Mouse (Mus musculus) neural tube, embryonic 12.5 days (tissue): ENCODE measurements around the gene Slit3. TPM values are rescaled to one million over a fixed set of nuclear protein-coding genes. Genes with fewer than 3 reads are reported as not detected.

Experiments used
- ATAC-seq: fragments of 200-750 bp; cut with Nextera tagmentation; 2 replicates; pipeline ENCODE4 v1.8.0; 2017; ENCODE audit warnings: low read depth, mild to moderate bottlenecking, moderate TSS enrichment, moderate library complexity; ENCODE audit not compliant: low FRiP score
- H3K27ac ChIP-seq: fragments of 300-500 bp; sonication (generic); 2 replicates; pipeline ENCODE4 v1.5.1; 2016
- H3K27me3 ChIP-seq: fragments of 300-500 bp; sonication (generic); replicated peaks from 2 replicates; pipeline ENCODE4 v1.6.1; 2016; ENCODE audit warnings: mild to moderate bottlenecking
- H3K36me3 ChIP-seq: fragments of 300-500 bp; sonication (generic); 2 replicates; pipeline ENCODE4 v1.6.1; 2016; ENCODE audit warnings: mild to moderate bottlenecking
- H3K4me1 ChIP-seq: fragments of 300-500 bp; sonication (generic); 2 replicates; pipeline ENCODE4 v1.6.1; 2016
- H3K4me2 ChIP-seq: fragments of 300-500 bp; sonication (generic); replicated peaks from 2 replicates; pipeline ENCODE4 v1.6.1; 2016; ENCODE audit warnings: mild to moderate bottlenecking
- H3K4me3 ChIP-seq: fragments of 300-500 bp; sonication (generic); 2 replicates; pipeline ENCODE4 v1.5.1; 2016
- H3K9ac ChIP-seq: fragments of 300-500 bp; sonication (generic); 2 replicates; pipeline ENCODE4 v1.6.1; 2016; ENCODE audit warnings: mild to moderate bottlenecking
- H3K9me3 ChIP-seq: fragments of 300-500 bp; sonication (generic); 2 replicates; pipeline ENCODE4 v1.6.1; 2016; ENCODE audit warnings: mild to moderate bottlenecking
- WGBS: fragments of 180-500 bp; shearing (Covaris S2); methylation state at CpG from one replicate; pipeline ENCODE4 v1.1.7; 2016; 5-methylcytosine and 5-hydroxymethylcytosine counted together
- polyA plus RNA-seq: library from polyadenylated mRNA; unstranded; fragments of >200 nt; fragmentation: Nextera tagmentation; extraction: Ambion mirVana; gene quantifications from 2 replicates; pipeline ENCODE4 v1.2.1, GENCODE M21; 2016

The Slit3 gene
- polyA plus RNA-seq, 1 experiment from 2014 or later: 65.0 TPM

DNA sequence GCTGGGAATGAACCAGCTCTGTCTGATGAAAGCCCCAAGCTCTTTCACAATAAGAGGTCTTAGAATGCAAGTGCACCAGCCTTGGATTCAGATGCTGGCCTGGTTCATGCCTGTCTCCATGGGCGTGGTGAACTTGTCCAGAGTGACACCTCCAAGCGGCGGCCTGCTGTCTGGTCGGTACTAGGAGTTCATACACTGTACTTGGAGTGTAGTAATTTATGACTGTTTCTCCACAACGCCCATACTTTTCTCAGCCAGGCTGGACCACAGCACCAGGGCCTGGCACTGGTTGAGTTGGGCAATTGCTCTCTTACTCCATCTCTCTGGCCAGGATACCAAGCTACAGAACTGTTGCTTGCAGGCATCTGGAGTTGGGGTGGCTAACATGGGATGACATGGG, 602.9 kb downstream of the Slit3 start:
- Histone ChIP-seq H3K27ac (no peak overlapping the region), H3K4me1 (no peaks in the 10 kb centered on the region), H3K27me3 (no peaks in the 10 kb centered on the region), H3K4me3 (no peak overlapping the region), H3K9ac (no peak overlapping the region), H3K4me2 (no peak overlapping the region), H3K9me3 (no peaks in the 10 kb centered on the region), H3K36me3 (no peaks in the 10 kb centered on the region)
- no peak for ATAC-seq
- 90% methylated on average over 5 of the region's 5 CpGs for WGBS

DNA sequence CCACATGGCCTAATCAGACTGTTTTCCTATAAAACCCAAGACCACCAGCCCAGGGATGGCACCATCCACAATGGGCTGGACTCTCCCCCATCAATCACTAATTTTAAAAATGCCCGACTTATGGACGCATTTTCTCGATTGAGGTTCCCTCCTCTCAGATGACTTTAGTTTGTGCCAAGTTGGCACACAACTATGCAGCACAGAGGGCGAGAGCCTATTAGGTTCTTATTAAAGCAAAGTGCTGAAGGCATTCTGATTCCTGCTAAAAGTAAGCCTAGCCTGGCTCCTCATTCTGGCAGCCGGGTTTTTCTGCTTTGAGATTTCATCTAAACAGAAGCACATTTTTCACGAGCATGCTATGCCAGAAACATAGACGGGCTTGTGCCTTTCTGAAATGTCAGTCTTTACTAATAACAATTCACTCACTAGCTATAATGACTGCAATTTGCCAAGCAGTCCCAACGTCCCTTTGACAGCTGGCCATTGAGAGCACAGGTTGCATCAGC, 605.4 kb downstream of the Slit3 start:
- H3K9ac ChIP-seq: no peak overlapping the region
- 85% methylated on average over 8 of the region's 8 CpGs for WGBS
- no peak overlapping the region for H3K27ac ChIP-seq
- H3K36me3 ChIP-seq: no peaks in the 10 kb centered on the region
- no peak overlapping the region for H3K4me3 ChIP-seq
- H3K27me3 ChIP-seq: no peaks in the 10 kb centered on the region
- no peak overlapping the region for H3K4me2 ChIP-seq
- H3K4me1 ChIP-seq: 0 out of 2 replicates have a peak, but pooled peaks cover 3% of the 10 kb centered on the region
- no peak for ATAC-seq
- no peaks in the 10 kb centered on the region for H3K9me3 ChIP-seq

DNA sequence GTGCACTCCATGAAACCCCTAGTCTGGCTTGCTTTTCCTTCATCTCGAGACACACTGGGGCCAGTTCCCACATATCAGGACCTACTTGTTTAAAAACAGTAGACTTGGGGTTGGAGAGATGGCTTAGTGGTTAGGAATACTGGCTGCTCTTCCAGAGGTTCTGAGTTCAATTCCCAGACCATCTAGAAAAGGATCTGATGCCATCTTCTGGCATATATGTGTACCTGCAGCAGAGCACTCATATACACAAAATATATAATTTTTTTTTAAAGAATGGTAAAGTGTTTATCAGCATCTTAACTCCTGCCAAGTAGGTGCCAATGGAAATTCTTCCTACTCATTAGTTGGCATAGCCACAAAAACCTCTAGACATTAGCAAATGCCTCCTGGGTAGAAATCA, 607.2 kb downstream of the Slit3 start:
- whole genome bisulfite sequencing: 98% methylated on average over 1 of the region's 1 CpGs

DNA sequence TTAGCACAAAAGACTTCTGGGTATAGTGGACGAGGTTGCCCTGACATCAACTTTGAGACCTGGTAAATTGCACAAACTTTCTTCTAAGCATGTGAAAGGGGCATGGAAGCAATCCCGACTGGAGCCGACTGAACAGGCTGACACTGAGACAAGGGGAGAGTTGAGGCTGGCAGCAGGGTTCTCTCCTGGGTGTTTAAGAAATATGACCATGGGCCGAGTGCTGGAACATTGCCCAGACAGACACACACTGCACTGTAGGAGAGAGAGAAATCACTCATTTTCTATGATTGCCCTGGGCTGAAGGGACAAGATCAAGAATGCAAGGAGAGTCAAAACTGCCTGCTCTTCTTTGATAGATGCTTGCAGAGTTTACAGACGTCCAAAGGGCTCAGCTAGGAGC, 608.2 kb downstream of the Slit3 start:
- H3K4me2 ChIP-seq: no peak overlapping the region
- H3K27me3 ChIP-seq: no peaks in the 10 kb centered on the region
- H3K4me1 ChIP-seq: 0 out of 2 replicates have a peak, but pooled peaks cover 3% of the 10 kb centered on the region
- 41% methylated on average over 5 of the region's 5 CpGs for WGBS
- H3K9me3 ChIP-seq: no peaks in the 10 kb centered on the region
- no peak for ATAC-seq
- H3K9ac ChIP-seq: no peak overlapping the region
- no peak overlapping the region for H3K27ac ChIP-seq
- no peak overlapping the region for H3K4me3 ChIP-seq
- H3K36me3 ChIP-seq: no peaks in the 10 kb centered on the region

More for the DNA sequence above, 607.2 kb downstream of the Slit3 start:
- Histone ChIP-seq H3K4me2 (no peak overlapping the region), H3K4me3 (no peak overlapping the region), H3K27ac (no peak overlapping the region), H3K36me3 (no peaks in the 10 kb centered on the region), H3K27me3 (no peaks in the 10 kb centered on the region), H3K9ac (no peak overlapping the region), H3K4me1 (0 out of 2 replicates have a peak, but pooled peaks cover 3% of the 10 kb centered on the region), H3K9me3 (no peaks in the 10 kb centered on the region)
- ATAC-seq: no peak

DNA sequence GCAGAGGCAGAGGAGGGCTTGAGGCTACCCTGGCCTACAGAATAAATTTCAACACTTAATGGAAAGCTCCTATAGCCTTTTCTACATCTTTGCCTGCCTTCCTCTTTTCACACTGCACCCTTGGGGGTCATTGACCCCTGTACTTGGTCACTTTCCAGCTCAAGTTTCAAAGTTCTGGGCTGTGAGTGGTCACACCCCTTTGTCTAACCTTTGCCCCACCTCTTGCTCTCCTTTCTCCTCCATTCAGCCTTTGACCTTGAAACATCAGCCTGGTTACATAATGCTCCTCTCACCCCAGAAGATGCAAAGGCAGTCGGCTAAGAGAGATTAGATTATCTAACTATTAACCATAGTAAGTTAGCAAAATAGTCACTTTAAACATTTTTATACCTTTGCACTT, 611.3 kb downstream of the Slit3 start:
- no peak overlapping the region for H3K4me2 ChIP-seq
- no peak for ATAC-seq
- WGBS: 71% methylated on average over 1 of the region's 1 CpGs

DNA sequence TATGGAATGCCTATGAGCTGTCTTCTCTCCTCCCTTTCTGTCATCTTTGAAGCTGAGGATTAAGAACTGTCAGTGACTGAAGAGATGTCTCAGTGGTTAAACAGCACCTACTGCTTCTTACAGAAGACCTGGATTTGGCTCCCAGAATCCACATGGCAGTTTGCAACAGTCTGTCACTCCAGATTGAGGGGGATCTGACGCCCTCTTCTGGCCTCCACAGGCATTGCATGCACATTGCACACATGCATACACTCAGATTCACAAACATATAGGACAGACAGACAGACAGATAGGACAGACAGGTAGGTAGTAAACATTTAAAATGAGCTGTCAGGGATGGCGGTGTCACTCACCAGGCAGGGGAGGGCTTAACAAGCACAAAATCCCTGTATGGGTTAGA, 615.8 kb downstream of the Slit3 start:
- H3K36me3 ChIP-seq: no peaks in the 10 kb centered on the region
- H3K4me1 ChIP-seq: no peaks in the 10 kb centered on the region
- no peaks in the 10 kb centered on the region for H3K9me3 ChIP-seq
- H3K27ac ChIP-seq: no peak overlapping the region
- H3K27me3 ChIP-seq: no peaks in the 10 kb centered on the region
- H3K4me3 ChIP-seq: no peak overlapping the region
- no peak overlapping the region for H3K4me2 ChIP-seq
- no peak for ATAC-seq
- no peak overlapping the region for H3K9ac ChIP-seq
- WGBS: 69% methylated on average over 2 of the region's 2 CpGs

More for the DNA sequence above, 611.3 kb downstream of the Slit3 start:
- no peaks in the 10 kb centered on the region for H3K27me3 ChIP-seq
- no peaks in the 10 kb centered on the region for H3K9me3 ChIP-seq
- no peak overlapping the region for H3K4me3 ChIP-seq
- no peak overlapping the region for H3K9ac ChIP-seq
- 0 out of 2 replicates have a peak, but pooled peaks cover 3% of the 10 kb centered on the region for H3K4me1 ChIP-seq
- H3K36me3 ChIP-seq: no peaks in the 10 kb centered on the region
- H3K27ac ChIP-seq: no peak overlapping the region

DNA sequence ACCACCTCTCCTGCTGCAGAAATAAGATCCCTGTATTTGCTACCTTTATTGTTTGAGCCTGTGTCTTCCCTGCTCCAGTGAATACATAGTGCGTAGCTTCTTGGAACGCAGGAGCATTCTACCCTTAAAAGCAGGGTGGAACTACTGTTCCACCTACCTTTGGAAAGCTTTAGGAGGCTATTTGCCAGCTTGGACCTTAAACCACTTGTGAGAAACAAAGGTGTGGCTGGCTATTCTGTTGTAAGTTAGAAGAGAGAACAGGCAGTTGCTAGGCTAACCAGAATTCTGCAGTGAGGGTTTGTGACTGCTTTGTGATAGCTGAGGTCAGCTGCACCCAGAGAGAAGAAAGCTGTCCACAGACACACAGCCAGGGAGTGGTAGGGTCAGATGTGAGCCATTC, 616.2 kb downstream of the Slit3 start:
- Histone ChIP-seq H3K27ac (no peak overlapping the region), H3K4me2 (no peak overlapping the region), H3K27me3 (no peaks in the 10 kb centered on the region), H3K36me3 (no peaks in the 10 kb centered on the region), H3K9me3 (no peaks in the 10 kb centered on the region), H3K9ac (no peak overlapping the region), H3K4me1 (no peaks in the 10 kb centered on the region), H3K4me3 (no peak overlapping the region)
- 98% methylated on average over 2 of the region's 2 CpGs for WGBS
- ATAC-seq: no peak

DNA sequence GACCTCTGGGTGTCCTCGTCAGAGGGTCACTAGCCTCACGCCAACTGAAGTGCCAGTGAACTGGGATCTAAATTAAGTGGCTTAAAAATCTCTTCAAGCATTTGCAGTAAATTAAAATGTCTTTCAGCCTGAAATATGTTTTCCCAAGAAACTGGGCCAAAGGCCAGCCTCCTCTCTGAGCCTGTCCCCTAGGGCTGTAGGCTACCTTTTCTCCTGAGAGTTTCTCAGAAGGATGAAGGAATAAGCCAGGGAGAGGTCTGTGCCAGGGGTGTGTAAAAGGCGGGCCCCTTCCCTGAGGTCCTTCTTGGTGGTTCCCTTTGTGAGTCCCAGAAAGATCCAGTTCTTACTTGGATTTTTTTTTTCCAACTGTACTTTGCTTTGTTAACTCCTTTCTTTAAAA, 617.1 kb downstream of the Slit3 start:
- no peaks in the 10 kb centered on the region for H3K36me3 ChIP-seq
- 0 out of 2 replicates have a peak, but pooled peaks cover under 1% of the 10 kb centered on the region for H3K9me3 ChIP-seq
- H3K27me3 ChIP-seq: no peaks in the 10 kb centered on the region
- no peaks in the 10 kb centered on the region for H3K4me1 ChIP-seq
- 92% methylated on average over 3 of the region's 3 CpGs for WGBS
- no peak overlapping the region for H3K4me2 ChIP-seq
- no peak overlapping the region for H3K9ac ChIP-seq
- no peak overlapping the region for H3K4me3 ChIP-seq
- no peak overlapping the region for H3K27ac ChIP-seq
- ATAC-seq: no peak

DNA sequence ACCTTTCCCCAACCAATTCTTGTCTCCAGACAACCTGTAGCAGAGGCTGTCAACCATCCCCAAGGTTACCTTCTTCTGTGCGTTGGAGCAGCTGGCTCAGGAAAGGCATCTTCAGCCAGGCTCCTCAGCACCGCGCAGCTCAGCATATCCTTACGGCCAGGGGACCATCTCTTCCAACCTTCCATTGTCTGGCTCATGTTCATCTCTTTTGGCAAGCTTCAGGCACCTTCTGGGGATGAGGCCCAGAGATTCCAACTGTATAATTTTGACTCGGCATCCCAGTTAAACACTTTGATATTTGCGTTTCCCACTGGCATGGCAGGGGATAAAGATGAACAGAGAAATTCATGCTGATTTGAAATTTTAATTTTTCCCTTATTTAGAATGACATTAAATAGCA, 622.6 kb downstream of the Slit3 start:
- no peak for ATAC-seq
- peaks cover 4% of the 10 kb centered on the region; the same call in 1 of the 2 replicates for H3K9me3 ChIP-seq
- H3K36me3 ChIP-seq: no peaks in the 10 kb centered on the region
- H3K9ac ChIP-seq: no peak overlapping the region
- no peak overlapping the region for H3K4me2 ChIP-seq
- H3K4me1 ChIP-seq: no peaks in the 10 kb centered on the region
- H3K27ac ChIP-seq: no peak overlapping the region
- 93% methylated on average over 6 of the region's 6 CpGs for WGBS
- H3K27me3 ChIP-seq: no peaks in the 10 kb centered on the region
- no peak overlapping the region for H3K4me3 ChIP-seq

DNA sequence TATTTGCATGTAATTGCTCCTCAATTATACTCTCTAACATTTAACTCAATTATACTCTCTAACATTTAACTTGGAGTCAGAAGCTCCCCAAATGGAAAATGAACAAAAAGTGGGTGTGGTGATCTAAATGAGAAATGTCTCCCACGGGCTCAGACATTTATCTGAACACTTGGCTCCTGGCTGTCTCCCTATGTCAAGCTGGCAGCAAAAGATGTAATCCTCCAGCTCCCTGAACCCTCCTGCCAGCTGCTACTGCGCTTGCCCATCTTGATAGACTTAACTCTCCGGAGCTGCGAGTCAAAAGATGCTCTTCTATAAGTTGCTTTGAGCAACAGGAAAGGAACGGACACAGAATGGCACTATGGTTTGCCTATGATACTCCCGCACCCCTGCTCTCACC, 623.5 kb downstream of the Slit3 start:
- Histone ChIP-seq H3K9ac (no peak overlapping the region), H3K4me3 (no peak overlapping the region), H3K9me3 (peaks cover 4% of the 10 kb centered on the region; the same call in 1 of the 2 replicates), H3K36me3 (no peaks in the 10 kb centered on the region), H3K27ac (no peak overlapping the region), H3K4me1 (no peaks in the 10 kb centered on the region), H3K27me3 (no peaks in the 10 kb centered on the region), H3K4me2 (no peak overlapping the region)
- 94% methylated on average over 6 of the region's 6 CpGs for WGBS
- no peak for ATAC-seq

DNA sequence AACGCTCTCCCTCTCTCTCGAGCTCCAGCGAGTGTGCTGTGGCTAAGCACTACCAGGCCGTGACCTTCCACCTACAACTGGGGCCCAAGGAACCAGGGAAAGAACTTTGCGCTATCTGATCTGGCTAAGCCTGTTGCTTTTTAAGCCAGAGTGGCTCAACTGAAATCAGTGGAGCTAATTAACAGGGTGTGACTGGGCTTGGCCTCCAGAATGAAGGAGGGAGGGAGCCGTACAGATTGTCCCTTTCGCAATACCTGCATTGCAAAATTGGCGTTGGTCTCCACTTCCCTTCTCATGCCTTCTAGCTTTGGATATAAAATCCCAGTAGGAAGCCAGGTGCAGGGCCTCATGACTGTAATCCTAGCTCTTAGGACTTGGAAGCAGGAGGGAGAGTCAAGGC, 629.6 kb downstream of the Slit3 start:
- no peaks in the 10 kb centered on the region for H3K4me1 ChIP-seq
- H3K9me3 ChIP-seq: no peaks in the 10 kb centered on the region
- no peak overlapping the region for H3K4me3 ChIP-seq
- no peak overlapping the region for H3K4me2 ChIP-seq
- no peak overlapping the region for H3K9ac ChIP-seq
- ATAC-seq: no peak
- no peaks in the 10 kb centered on the region for H3K27me3 ChIP-seq
- no peak overlapping the region for H3K27ac ChIP-seq
- WGBS: 89% methylated on average over 8 of the region's 8 CpGs
- H3K36me3 ChIP-seq: no peaks in the 10 kb centered on the region

DNA sequence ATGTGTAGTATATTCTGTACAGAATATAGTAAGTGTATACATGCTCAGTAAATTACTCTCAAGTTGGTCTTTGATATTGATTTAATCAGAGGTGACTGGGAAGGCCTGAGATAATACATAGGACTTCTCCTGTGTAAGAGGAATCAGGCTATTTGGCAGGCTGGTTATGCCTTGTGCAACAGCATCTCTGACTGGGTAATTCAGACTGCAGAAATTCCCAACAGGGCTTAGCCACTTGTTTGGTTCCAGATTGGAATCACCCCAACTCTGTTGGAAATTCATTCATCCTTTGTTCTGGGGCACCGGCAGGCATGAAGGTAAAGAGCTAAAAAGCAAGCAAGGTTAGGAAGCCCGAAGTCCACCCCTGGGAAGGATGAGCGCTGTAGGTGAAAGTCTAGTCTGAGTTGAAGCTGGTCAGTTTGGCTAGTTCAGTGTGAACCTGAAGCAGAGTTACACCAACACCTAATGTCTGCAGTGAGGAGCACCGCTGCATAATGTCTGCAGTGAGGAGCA, 633.9 kb downstream of the Slit3 start:
- H3K9me3 ChIP-seq: no peaks in the 10 kb centered on the region
- H3K4me1 ChIP-seq: no peaks in the 10 kb centered on the region
- H3K27me3 ChIP-seq: no peaks in the 10 kb centered on the region
- H3K9ac ChIP-seq: no peak overlapping the region
- no peaks in the 10 kb centered on the region for H3K36me3 ChIP-seq
- 86% methylated on average over 4 of the region's 4 CpGs for WGBS
- no peak overlapping the region for H3K4me3 ChIP-seq
- no peak for ATAC-seq
- H3K4me2 ChIP-seq: no peak overlapping the region
- no peak overlapping the region for H3K27ac ChIP-seq

DNA sequence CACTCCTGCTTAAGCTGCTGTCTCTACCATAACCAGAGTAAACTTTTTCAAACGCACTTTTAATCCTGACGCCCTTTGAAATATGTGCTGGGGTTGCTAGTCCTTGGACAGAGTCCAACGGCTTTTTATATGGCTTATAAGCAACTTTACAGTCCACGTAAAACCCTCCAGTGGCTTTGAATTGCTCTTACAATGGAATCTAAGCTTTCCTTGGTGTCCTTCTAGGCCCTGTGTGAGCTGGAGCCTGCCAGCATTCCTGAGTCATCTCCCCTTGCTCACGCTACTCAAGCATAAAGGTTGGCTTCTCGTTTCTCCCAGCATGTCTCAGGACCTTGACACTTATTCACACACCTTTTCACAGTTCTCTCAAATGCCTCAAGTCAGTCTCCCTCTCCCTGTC, 634.5 kb downstream of the Slit3 start:
- no peaks in the 10 kb centered on the region for H3K27me3 ChIP-seq
- H3K4me1 ChIP-seq: no peaks in the 10 kb centered on the region
- H3K4me2 ChIP-seq: no peak overlapping the region
- WGBS: 53% methylated on average over 6 of the region's 6 CpGs
- H3K36me3 ChIP-seq: no peaks in the 10 kb centered on the region
- H3K4me3 ChIP-seq: no peak overlapping the region
- H3K9ac ChIP-seq: no peak overlapping the region
- no peak overlapping the region for H3K27ac ChIP-seq
- H3K9me3 ChIP-seq: no peaks in the 10 kb centered on the region
- ATAC-seq: no peak
